11 mouse cellular contexts compared by ENCODE assay signal in genomic region chr12:32653096-32653495, GRCm38 (mm10).
A peak's percentile ranks its signal among the peaks of the same experiment; 100 is the strongest.
DNase-seq lines count a peak whose midpoint lies in the region; ATAC-seq and TF ChIP-seq lines count a peak whose summit lies in the region.
"Had no signal": no experiment of that assay in that cellular context is flagged by ENCODE, and none has a peak within 500 bp of the region (broad histone marks: within the 10 kb centered on the region; RNA-seq: fewer than 3 reads in every experiment).

No protein-coding gene starts in this region.

- H3K4me3 ChIP-seq in embryonic facial prominence, embryonic 11.5 days (ENCODE audit: low read depth, low read length) = no peak overlapping the region
- H3K4me3 ChIP-seq in embryonic facial prominence, embryonic 10.5 days = no peak overlapping the region
- H3K4me3 ChIP-seq in lung, embryonic 14.5 days (ENCODE audit: low read depth, low read length) = no peak overlapping the region
- no peak overlapping the region for H3K4me3 ChIP-seq in lung, adult 2 months (replicated peaks; ENCODE audit: extremely low read depth, low read depth, low read length)
- H3K4me3 ChIP-seq: limb, embryonic 10.5 days had no signal

- H3K36me3 ChIP-seq in embryonic facial prominence, embryonic 11.5 days (replicated peaks; ENCODE audit: control insufficient read depth, insufficient read depth, low read depth, low read length) = no peaks in the 10 kb centered on the region
- H3K36me3 ChIP-seq in embryonic facial prominence, embryonic 10.5 days (replicated peaks) = no peaks in the 10 kb centered on the region
- no peaks in the 10 kb centered on the region for H3K36me3 ChIP-seq in lung, embryonic 14.5 days (ENCODE audit: insufficient read depth)
- H3K36me3 ChIP-seq: limb, embryonic 10.5 days had no signal

- no peak overlapping the region for H3K27ac ChIP-seq in embryonic facial prominence, embryonic 11.5 days (replicated peaks; ENCODE audit: low read depth, low read length)
- H3K27ac ChIP-seq in embryonic facial prominence, embryonic 10.5 days (replicated peaks) = no peak overlapping the region
- H3K27ac ChIP-seq in lung, embryonic 14.5 days (ENCODE audit: low read depth) = no peak overlapping the region
- H3K27ac ChIP-seq: limb, embryonic 10.5 days had no signal

- H3K4me1 ChIP-seq in embryonic facial prominence, embryonic 11.5 days (ENCODE audit: control insufficient read depth, insufficient read depth, low read length) = no peaks in the 10 kb centered on the region
- no peaks in the 10 kb centered on the region for H3K4me1 ChIP-seq in embryonic facial prominence, embryonic 10.5 days
- no peaks in the 10 kb centered on the region for H3K4me1 ChIP-seq in lung, embryonic 14.5 days (ENCODE audit: insufficient read depth)
- no peaks in the 10 kb centered on the region for H3K4me1 ChIP-seq in lung, adult 2 months (ENCODE audit: control insufficient read depth, insufficient read depth, low read length)
- H3K4me1 ChIP-seq: limb, embryonic 10.5 days had no signal

- no peaks in the 10 kb centered on the region for H3K9me3 ChIP-seq in embryonic facial prominence, embryonic 11.5 days (replicated peaks; ENCODE audit: control insufficient read depth, low read length)
- no peaks in the 10 kb centered on the region for H3K9me3 ChIP-seq in embryonic facial prominence, embryonic 10.5 days
- no peaks in the 10 kb centered on the region for H3K9me3 ChIP-seq in lung, embryonic 14.5 days (ENCODE audit: low read depth, low read length)
- H3K9me3 ChIP-seq: limb, embryonic 10.5 days had no signal

- no peaks in the 10 kb centered on the region for H3K27me3 ChIP-seq in embryonic facial prominence, embryonic 11.5 days (ENCODE audit: control insufficient read depth, insufficient read depth, low read length)
- no peaks in the 10 kb centered on the region for H3K27me3 ChIP-seq in embryonic facial prominence, embryonic 10.5 days (replicated peaks; ENCODE audit: low read depth, poor library complexity, severe bottlenecking)
- H3K27me3 ChIP-seq in lung, embryonic 14.5 days (ENCODE audit: insufficient read depth, low read length) = no peaks in the 10 kb centered on the region

- peak; percentile 14; the same call in 1 of the 2 replicates for TF ChIP-seq CTCF in lung, embryonic 14.5 days (IDR thresholded peaks at IDR 0.05; ENCODE audit: low read depth)
- TF ChIP-seq CTCF in lung, adult 2 months (IDR thresholded peaks at IDR 0.05; ENCODE audit: insufficient read depth, low read length) = no peak

- ATAC-seq in embryonic facial prominence, embryonic 11.5 days (replicated peaks; ENCODE audit: insufficient number of reproducible peaks, low FRiP score, low TSS enrichment, low read depth) = no peak
- ATAC-seq in lung, embryonic 14.5 days (ENCODE audit: insufficient read depth) = no peak
- no peak for ATAC-seq in cerebellum, adult (ENCODE audit: insufficient number of reproducible peaks, low FRiP score, low TSS enrichment)
- ATAC-seq: hindbrain, embryonic 16.5 days had no signal

- no peak overlapping the region for H3K4me2 ChIP-seq in embryonic facial prominence, embryonic 11.5 days (ENCODE audit: low read depth, low read length)
- H3K4me2 ChIP-seq in lung, embryonic 14.5 days = no peak overlapping the region

- no peak for TF ChIP-seq POLR2A in lung, adult 2 months (IDR thresholded peaks at IDR 0.05; ENCODE audit: borderline replicate concordance, extremely low read depth, low read depth, low read length)

- no peak overlapping the region for H3K9ac ChIP-seq in embryonic facial prominence, embryonic 11.5 days (replicated peaks; ENCODE audit: low read length)
- no peak overlapping the region for H3K9ac ChIP-seq in lung, embryonic 14.5 days

- 94% methylated on average over 1 of the region's 1 CpGs for WGBS in embryonic facial prominence, embryonic 11.5 days
- 95% methylated on average over 1 of the region's 1 CpGs for WGBS in embryonic facial prominence, embryonic 10.5 days
- 91% methylated on average over 1 of the region's 1 CpGs for WGBS in lung, embryonic 14.5 days
- WGBS in lung, adult 2 months = 98% methylated on average over 1 of the region's 1 CpGs

- DNase-seq in embryonic facial prominence, embryonic 11.5 days (ENCODE audit: low spot score) = peak; percentile 6
- no peak for DNase-seq in embryonic facial prominence, embryonic 10.5 days (ENCODE audit: low spot score)
- no peak for DNase-seq in lung, embryonic 14.5 days
- no peak for DNase-seq in lung, adult 2 months
- peak; percentile 27 for DNase-seq in R1 (ENCODE audit: low read depth, low spot score)
- peak; percentile 38 for DNase-seq in thymus, postnatal 14 days
- DNase-seq in frontal cortex, adult 2 months (ENCODE audit: extremely low spot score in 1 of 2, low spot score in 1 of 2) = no peak
- DNase-seq: gastrocnemius, postnatal 14 days had no signal

Comparison
In these comparisons a context has a peak if more than half of its experiments do, and no peak if none do; other contexts are left out.
1. DNase-seq: peak in embryonic facial prominence, embryonic 11.5 days (single experiment), R1 (single experiment) and thymus, postnatal 14 days (single experiment); none in embryonic facial prominence, embryonic 10.5 days (single experiment), lung, embryonic 14.5 days (single experiment), lung, adult 2 months (single experiment) and frontal cortex, adult 2 months (0 of 2).